Mouse (Mus musculus) brain, embryonic 14.5 days (tissue): ENCODE data around the gene Wipf1.

Source experiments
- CTCF ChIP-seq: fragments of 200-500 bp; IDR thresholded peaks from 2 replicates; pipeline ENCODE4 v1.5.1; 2012; ENCODE audit warnings: inconsistent platforms, mild to moderate bottlenecking, moderate library complexity, borderline replicate concordance; ENCODE audit not compliant: insufficient read depth, insufficient read length; ENCODE audit errors: extremely low read depth
- POLR2A ChIP-seq: fragments of 200-500 bp; IDR thresholded peaks from 2 replicates; pipeline ENCODE4 v1.6.1; 2012; ENCODE audit warnings: mild to moderate bottlenecking, inconsistent platforms, borderline replicate concordance; ENCODE audit not compliant: poor library complexity, insufficient read depth, insufficient read length, severe bottlenecking; ENCODE audit errors: extremely low read depth

DNA sequence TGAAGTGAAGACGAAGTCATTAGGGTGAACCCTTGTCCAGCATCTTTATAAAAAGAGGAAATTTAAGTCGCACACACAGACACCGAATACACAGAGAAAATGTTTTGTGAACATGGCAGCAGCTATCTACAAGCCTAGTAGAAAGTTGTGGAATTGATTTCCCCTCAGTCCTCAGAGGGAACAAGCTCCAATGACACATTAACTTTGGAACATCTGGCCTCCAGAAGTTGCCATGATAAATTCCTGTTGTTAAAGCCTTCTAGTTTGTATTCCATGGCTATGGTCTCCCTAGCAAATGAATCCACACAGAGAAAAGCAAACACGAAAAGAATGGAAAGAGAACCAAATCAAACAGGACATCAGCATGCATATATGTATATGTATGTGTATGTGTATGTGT is 44.0 kb upstream of the Wipf1 start:
- TF ChIP-seq POLR2A = no peak
- no peak for TF ChIP-seq CTCF
